Mouse (Mus musculus) cerebellum, adult 11-12 months (tissue): Measurements from ENCODE around the gene Dlg5.

Source experiments
- DNase-seq: peaks from one replicate; pipeline ENCODE4 v3.0.0; 2022

Gene Dlg5

GRCm38 (mm10) chr14:24232641-24233633, 12.8 kb downstream of the Dlg5 start:
- DNase-seq = peak; percentile 22

GRCm38 (mm10) chr14:24228549-24228948, 17.2 kb downstream of the Dlg5 start:
- DNase-seq = no peak

- DNase-seq = no peak
These were observed 18.7 kb downstream of the Dlg5 start for GRCm38 (mm10) chr14:24227015-24227414.

- no peak for DNase-seq
These were observed 19.4 kb downstream of the Dlg5 start for GRCm38 (mm10) chr14:24226344-24226743.

- DNase-seq = no peak
These were observed 23.0 kb downstream of the Dlg5 start for GRCm38 (mm10) chr14:24222759-24223158.

- no peak for DNase-seq
These were observed 23.4 kb downstream of the Dlg5 start for GRCm38 (mm10) chr14:24222273-24222672.

- DNase-seq = no peak
These were observed 28.4 kb downstream of the Dlg5 start for GRCm38 (mm10) chr14:24217362-24217722.

GRCm38 (mm10) chr14:24216678-24217361, 28.9 kb downstream of the Dlg5 start:
- no peak for DNase-seq

- DNase-seq = no peak
These were observed 29.7 kb downstream of the Dlg5 start for GRCm38 (mm10) chr14:24216064-24216463.

GRCm38 (mm10) chr14:24214436-24214835, 31.3 kb downstream of the Dlg5 start:
- no peak for DNase-seq

GRCm38 (mm10) chr14:24213336-24213735, 32.4 kb downstream of the Dlg5 start:
- DNase-seq = no peak

GRCm38 (mm10) chr14:24212861-24213260, 32.9 kb downstream of the Dlg5 start:
- DNase-seq = no peak

GRCm38 (mm10) chr14:24207360-24207752, 38.4 kb downstream of the Dlg5 start:
- no peak for DNase-seq

- no peak for DNase-seq
These were observed 38.9 kb downstream of the Dlg5 start for GRCm38 (mm10) chr14:24206736-24207359.

GRCm38 (mm10) chr14:24206314-24206713, 39.4 kb downstream of the Dlg5 start:
- DNase-seq = no peak

GRCm38 (mm10) chr14:24205281-24205871, 40.3 kb downstream of the Dlg5 start:
- DNase-seq = no peak

GRCm38 (mm10) chr14:24203210-24203609, 42.5 kb downstream of the Dlg5 start:
- DNase-seq = no peak

GRCm38 (mm10) chr14:24200771-24201170, 44.9 kb downstream of the Dlg5 start:
- DNase-seq = no peak

GRCm38 (mm10) chr14:24199732-24200131, 46.0 kb downstream of the Dlg5 start:
- DNase-seq = no peak

GRCm38 (mm10) chr14:24197865-24198264, 47.9 kb downstream of the Dlg5 start:
- no peak for DNase-seq

- DNase-seq = no peak
These were observed 48.8 kb downstream of the Dlg5 start for GRCm38 (mm10) chr14:24196947-24197346.

- DNase-seq = peak; percentile 78
These were observed 55.6 kb downstream of the Dlg5 start for GRCm38 (mm10) chr14:24190131-24190530.

- DNase-seq = peak; percentile 73
These were observed 56.1 kb downstream of the Dlg5 start for GRCm38 (mm10) chr14:24189598-24189997.
